Mouse (Mus musculus) MEL (cell line): Measurements from ENCODE around the gene Rnf145. TPM values are rescaled to one million over a fixed set of nuclear protein-coding genes. Genes with fewer than 3 reads are reported as not detected.

Experiments used
- DNase-seq: peaks from one replicate; pipeline ENCODE4 v3.0.0; 2011; ENCODE audit warnings: low read depth, low spot score
- H3K27ac ChIP-seq: 2 replicates; pipeline ENCODE4 v1.5.1; 2012; ENCODE audit warnings: low read depth, mild to moderate bottlenecking, control low read depth, low read length, moderate library complexity; ENCODE audit not compliant: control insufficient read depth
- H3K27me3 ChIP-seq, 2 experiments: fragments of 150-350 bp in 1 of 2; sonication (generic) in 1 of 2; 2 replicates each; pipeline ENCODE4 v1.6.1; 2012; ENCODE audit warnings: low read length in 2 of 2, mild to moderate bottlenecking in 2 of 2, improper control_type of control experiment in 1 of 2, moderate library complexity in 1 of 2; ENCODE audit not compliant: insufficient read depth in 2 of 2, control insufficient read depth in 1 of 2
- H3K36me3 ChIP-seq, 2 experiments: 2 replicates each; pipeline ENCODE4 v1.6.1; 2012 to 2014; ENCODE audit warnings: low read length in 2 of 2, improper control_type of control experiment in 1 of 2, inconsistent platforms in 1 of 2, mild to moderate bottlenecking in 1 of 2; ENCODE audit not compliant: insufficient read depth in 2 of 2, control insufficient read depth in 1 of 2
- H3K4me1 ChIP-seq, 2 experiments: fragments of 150-350 bp in 1 of 2; sonication (generic) in 1 of 2; 2 replicates each; pipeline ENCODE4 v1.6.1; 2012; ENCODE audit warnings: low read length in 2 of 2, improper control_type of control experiment in 1 of 2, mild to moderate bottlenecking in 1 of 2; ENCODE audit not compliant: insufficient read depth in 2 of 2, control insufficient read depth in 1 of 2
- H3K4me3 ChIP-seq, 2 experiments: fragments of 150-350 bp in 1 of 2; sonication (generic) in 1 of 2; 2 replicates each; pipeline ENCODE4 v1.5.1; 2012; ENCODE audit warnings: low read depth in 2 of 2, low read length in 2 of 2, mild to moderate bottlenecking in 2 of 2, moderate library complexity in 2 of 2, control low read depth in 1 of 2, improper control_type of control experiment in 1 of 2; ENCODE audit not compliant: control insufficient read depth in 1 of 2, insufficient read depth in 1 of 2
- H3K79me2 ChIP-seq: 2 replicates; pipeline ENCODE4 v1.6.1; 2012; ENCODE audit warnings: mild to moderate bottlenecking, low read length, moderate library complexity; ENCODE audit not compliant: control insufficient read depth, poor library complexity, insufficient read depth
- H3K9ac ChIP-seq: 2 replicates; pipeline ENCODE4 v1.6.1; 2012; ENCODE audit warnings: low read depth, mild to moderate bottlenecking, control low read depth, low read length, moderate library complexity; ENCODE audit not compliant: control insufficient read depth, poor library complexity, severe bottlenecking
- H3K9me3 ChIP-seq: fragments of 150-350 bp; sonication (generic); replicated peaks from 2 replicates; pipeline ENCODE4 v1.6.1; 2012; ENCODE audit warnings: mild to moderate bottlenecking, low read length, improper control_type of control experiment, moderate library complexity; ENCODE audit not compliant: insufficient read depth
- BHLHE40 ChIP-seq: IDR thresholded peaks from 2 replicates; pipeline ENCODE4 v1.6.1; 2012; ENCODE audit warnings: low read depth, mild to moderate bottlenecking, inconsistent platforms, low read length, improper control_type of control experiment, borderline replicate concordance
- CHD1 ChIP-seq: IDR thresholded peaks from 2 replicates; pipeline ENCODE4 v1.6.1; 2012; ENCODE audit warnings: low read depth, mild to moderate bottlenecking, inconsistent platforms, low read length, improper control_type of control experiment
- CHD2 ChIP-seq: IDR thresholded peaks from 2 replicates; pipeline ENCODE4 v1.6.1; 2011; ENCODE audit warnings: low read length, improper control_type of control experiment
- E2F4 ChIP-seq: IDR thresholded peaks from 2 replicates; pipeline ENCODE4 v1.6.1; 2011; ENCODE audit warnings: low read depth, low read length, improper control_type of control experiment, borderline replicate concordance
- EP300 ChIP-seq, 2 experiments: IDR thresholded peaks; 2 replicates each; pipeline ENCODE4 v1.6.1; 2011; ENCODE audit warnings: improper control_type of control experiment in 2 of 2, low read length in 2 of 2, low read depth in 1 of 2, mild to moderate bottlenecking in 1 of 2
- ETS1 ChIP-seq: IDR thresholded peaks from 2 replicates; pipeline ENCODE4 v1.6.1; 2012; ENCODE audit warnings: low read depth, mild to moderate bottlenecking, inconsistent platforms, low read length, improper control_type of control experiment, moderate library complexity
- HCFC1 ChIP-seq: IDR thresholded peaks from 2 replicates; pipeline ENCODE4 v1.6.1; 2012; ENCODE audit warnings: low read depth, mild to moderate bottlenecking, inconsistent platforms, low read length, improper control_type of control experiment, moderate library complexity
- KAT2A ChIP-seq: conservative IDR thresholded peaks from 2 replicates; pipeline ENCODE4 v1.6.1; 2012; ENCODE audit warnings: low read depth, low read length, improper control_type of control experiment, inconsistent platforms
- MAFK ChIP-seq: IDR thresholded peaks from 2 replicates; pipeline ENCODE4 v1.6.1; 2011; ENCODE audit warnings: low read depth, mild to moderate bottlenecking, low read length, improper control_type of control experiment, borderline replicate concordance
- MAX ChIP-seq: IDR thresholded peaks from 2 replicates; pipeline ENCODE4 v1.6.1; 2011; ENCODE audit warnings: low read length, improper control_type of control experiment
- MEF2A ChIP-seq: IDR thresholded peaks from 2 replicates; pipeline ENCODE4 v1.6.1; 2014; ENCODE audit warnings: low read depth, mild to moderate bottlenecking, inconsistent platforms, low read length, improper control_type of control experiment; ENCODE audit not compliant: poor library complexity, insufficient replicate concordance, severe bottlenecking; ENCODE audit errors: extremely low read depth
- MYB ChIP-seq: IDR thresholded peaks from 2 replicates; pipeline ENCODE4 v1.6.1; 2011; ENCODE audit warnings: mild to moderate bottlenecking, low read depth, low read length, improper control_type of control experiment
- MYC ChIP-seq: IDR thresholded peaks from 2 replicates; pipeline ENCODE4 v1.6.1; 2011; ENCODE audit warnings: low read depth, mild to moderate bottlenecking, low read length, improper control_type of control experiment, moderate library complexity
- POLR2A ChIP-seq, 2 experiments: IDR thresholded peaks; 2 replicates each; pipeline ENCODE4 v1.6.1; 2011 to 2012; ENCODE audit warnings: low read length in 2 of 2, mild to moderate bottlenecking in 2 of 2, control low read depth in 1 of 2, improper control_type of control experiment in 1 of 2, low read depth in 1 of 2, moderate library complexity in 1 of 2; ENCODE audit not compliant: control insufficient read depth in 1 of 2, insufficient read depth in 1 of 2, poor library complexity in 1 of 2
- POLR2AphosphoS5 ChIP-seq: IDR thresholded peaks from 2 replicates; pipeline ENCODE4 v1.6.1; 2012; ENCODE audit warnings: low read depth, borderline replicate concordance, mild to moderate bottlenecking, inconsistent platforms, low read length, moderate library complexity, mixed read lengths
- SIN3A ChIP-seq: IDR thresholded peaks from 2 replicates; pipeline ENCODE4 v1.6.1; 2012; ENCODE audit warnings: low read length, improper control_type of control experiment, inconsistent platforms
- TCF12 ChIP-seq: IDR thresholded peaks from 2 replicates; pipeline ENCODE4 v1.6.1; 2014; ENCODE audit warnings: low read depth, mild to moderate bottlenecking, inconsistent platforms, low read length, improper control_type of control experiment, moderate library complexity
- USF1 ChIP-seq: IDR thresholded peaks from 2 replicates; pipeline ENCODE4 v1.6.1; 2014; ENCODE audit warnings: low read depth, mild to moderate bottlenecking, inconsistent platforms, low read length, improper control_type of control experiment, moderate library complexity
- ZNF384 ChIP-seq: IDR thresholded peaks from 2 replicates; pipeline ENCODE4 v1.6.1; 2012; ENCODE audit warnings: low read depth, mild to moderate bottlenecking, inconsistent platforms, low read length, improper control_type of control experiment
- polyA plus RNA-seq, 2 experiments: library from polyadenylated mRNA; stranded (reverse) in 1 of 2; unstranded in 1 of 2; fragments of >175 nt in 1 of 2; fragments of >200 nt in 1 of 2; gene quantifications; 2 replicates each; pipeline versions ENCODE4 v1.2.1 to v1.2.4; 2012; ENCODE audit warnings: low replicate concordance in 2 of 2, low read depth in 1 of 2; ENCODE audit not compliant: insufficient read length in 2 of 2, insufficient read depth in 1 of 2, missing spikeins in 1 of 2
- total RNA-seq: library from RNA; depleted of rRNA; stranded (reverse); fragments of 300-350 nt; gene quantifications from 2 replicates; pipeline ENCODE4 v1.2.3, GENCODE M21; 2012

The Rnf145 gene
- total and polyA plus RNA-seq, 3 experiments = 73.5 to 94.1 TPM; not detected in 1

- H3K9me3 ChIP-seq = no peaks in the 10 kb centered on the region
- no peaks in the 10 kb centered on the region for H3K27me3 ChIP-seq
- TF ChIP-seq MYB = no peak
- no peak for TF ChIP-seq USF1
- TF ChIP-seq E2F4 = no peak
- TF ChIP-seq, all 39 proteins: peak for 0
- H3K79me2 ChIP-seq = no peaks in the 10 kb centered on the region; the same call in 1 of the 2 replicates
- H3K9ac ChIP-seq = no peak overlapping the region
- peaks cover 3 to 6% of the 10 kb centered on the region in 2 experiments; a peak in 3 of 4 replicates for H3K4me1 ChIP-seq
- H3K27ac ChIP-seq = no peak overlapping the region
- peak; percentile 22 for DNase-seq
- no peak overlapping the region for H3K4me3 ChIP-seq
- peaks cover 0 to 11% of the 10 kb centered on the region in 2 experiments; a peak in 2 of 4 replicates for H3K36me3 ChIP-seq
Observed at GRCm38 (mm10) chr11:44476445-44476844, 42.3 kb upstream of the Rnf145 start.

GRCm38 (mm10) chr11:44478382-44478781, 40.4 kb upstream of the Rnf145 start:
- TF ChIP-seq ZNF384 (peak; percentile 49), EP300 (IDR thresholded peaks at IDR 0.05; ENCODE audit: low read depth in 1 of 2, low read length in 2 of 2) (no peak), ETS1 (0 out of 2 replicates have a peak, but pooled peaks have one; percentile 28)
- TF ChIP-seq, all 39 proteins: peak for 2
- Histone ChIP-seq H3K36me3 (no peaks in the 10 kb centered on the region), H3K4me3 (no peak overlapping the region), H3K9me3 (no peaks in the 10 kb centered on the region), H3K27ac (no peak overlapping the region), H3K79me2 (no peaks in the 10 kb centered on the region), H3K9ac (no peak overlapping the region), H3K27me3 (no peaks in the 10 kb centered on the region), H3K4me1 (no peaks in the 10 kb centered on the region)
- peak; percentile 53 for DNase-seq

- TF ChIP-seq MAX (no peak), KAT2A (no peak), BHLHE40 (no peak), POLR2AphosphoS5 (no peak), E2F4 (no peak), CHD2 (no peak), TCF12 (no peak), MYC (no peak), MEF2A (no peak), SIN3A (no peak), MAFK (no peak), ETS1 (no peak), CHD1 (no peak), HCFC1 (no peak), POLR2A (IDR thresholded peaks at IDR 0.05; ENCODE audit: control insufficient read depth in 1 of 2, insufficient read depth in 1 of 2, low read depth in 1 of 2, low read length in 2 of 2, poor library complexity in 1 of 2) (no peak)
- H3K9ac ChIP-seq = no peak overlapping the region
- H3K4me3 ChIP-seq = no peak overlapping the region
- H3K36me3 ChIP-seq = no peaks in the 10 kb centered on the region
- no peaks in the 10 kb centered on the region for H3K9me3 ChIP-seq
- no peaks in the 10 kb centered on the region for H3K4me1 ChIP-seq
- DNase-seq = no peak
- H3K27me3 ChIP-seq = no peaks in the 10 kb centered on the region
- H3K27ac ChIP-seq = no peak overlapping the region
- H3K79me2 ChIP-seq = no peaks in the 10 kb centered on the region
Observed at GRCm38 (mm10) chr11:44480246-44480645, 38.5 kb upstream of the Rnf145 start.
